Mouse (Mus musculus) stomach, embryonic 14.5 days (tissue): ENCODE measurements around the gene B4galnt3. TPM values are rescaled to one million over a fixed set of nuclear protein-coding genes. Genes with fewer than 3 reads are reported as not detected.

Experiments
- ATAC-seq: fragments of 200-750 bp; cut with Nextera tagmentation; 2 replicates; pipeline ENCODE4 v1.8.0; 2017; ENCODE audit warnings: low read depth, moderate TSS enrichment; ENCODE audit not compliant: insufficient number of reproducible peaks, insufficient read depth, low FRiP score
- H3K27ac ChIP-seq: fragments of 300-500 bp; sonication (generic); 2 replicates; pipeline ENCODE4 v1.5.1; 2014; ENCODE audit warnings: mild to moderate bottlenecking, low read length, moderate library complexity, mixed read lengths
- H3K27me3 ChIP-seq: fragments of 300-500 bp; sonication (generic); 2 replicates; pipeline ENCODE4 v1.6.1; 2014; ENCODE audit warnings: low read length, control low read depth, mixed read lengths; ENCODE audit not compliant: control insufficient read depth, insufficient read depth
- H3K36me3 ChIP-seq: fragments of 300-500 bp; sonication (generic); 2 replicates; pipeline ENCODE4 v1.6.1; 2014; ENCODE audit warnings: mild to moderate bottlenecking, control low read depth, low read length, moderate library complexity, mixed read lengths; ENCODE audit not compliant: control insufficient read depth, insufficient read depth
- H3K4me1 ChIP-seq: fragments of 300-500 bp; sonication (generic); 2 replicates; pipeline ENCODE4 v1.6.1; 2014; ENCODE audit warnings: low read length, control low read depth, mixed read lengths; ENCODE audit not compliant: control insufficient read depth, insufficient read depth
- H3K4me2 ChIP-seq: fragments of 300-500 bp; sonication (generic); replicated peaks from 2 replicates; pipeline ENCODE4 v1.6.1; 2014; ENCODE audit warnings: low read depth, low read length, control low read depth
- H3K4me3 ChIP-seq: fragments of 300-500 bp; sonication (generic); 2 replicates; pipeline ENCODE4 v1.5.1; 2014; ENCODE audit warnings: low read depth, low read length, control low read depth
- H3K9ac ChIP-seq: fragments of 300-500 bp; sonication (generic); replicated peaks from 2 replicates; pipeline ENCODE4 v1.6.1; 2014; ENCODE audit warnings: low read depth, mild to moderate bottlenecking, control low read depth, low read length, moderate library complexity, mixed read lengths
- H3K9me3 ChIP-seq: fragments of 300-500 bp; sonication (generic); 2 replicates; pipeline ENCODE4 v1.6.1; 2016; ENCODE audit warnings: low read depth, low read length, control low read depth; ENCODE audit not compliant: control insufficient read depth
- WGBS: fragments of 180-500 bp; shearing (Covaris S2); extraction: QIAGEN DNeasy Blood & Tissue Kit; methylation state at CpG from one replicate; pipeline ENCODE4 v1.1.7; 2014; 5-methylcytosine and 5-hydroxymethylcytosine counted together
- polyA plus RNA-seq: library from polyadenylated mRNA; unstranded; fragments of >200 nt; fragmentation: Nextera tagmentation; extraction: Ambion mirVana; gene quantifications from 2 replicates; pipeline ENCODE4 v1.2.1, GENCODE M21; 2014

The B4galnt3 gene
- polyA plus RNA-seq, 1 experiment from 2014 or later = 0.09 TPM

- Histone ChIP-seq H3K27ac (no peak overlapping the region), H3K36me3 (no peaks in the 10 kb centered on the region), H3K4me2 (no peak overlapping the region), H3K27me3 (no peaks in the 10 kb centered on the region), H3K9me3 (no peaks in the 10 kb centered on the region), H3K4me1 (peaks cover 4% of the 10 kb centered on the region; the same call in 1 of the 2 replicates), H3K4me3 (no peak overlapping the region), H3K9ac (no peak overlapping the region)
- WGBS = 55% methylated on average over 7 of the region's 7 CpGs
- no peak for ATAC-seq
These were observed 102.8 kb downstream of the B4galnt3 start for GRCm38 (mm10) chr6:120191396-120192170.

- 37% methylated on average over 4 of the region's 4 CpGs for WGBS
- no peaks in the 10 kb centered on the region for H3K36me3 ChIP-seq
- H3K4me1 ChIP-seq = peaks cover 4% of the 10 kb centered on the region; the same call in 1 of the 2 replicates
- H3K4me3 ChIP-seq = no peak overlapping the region
- H3K27me3 ChIP-seq = no peaks in the 10 kb centered on the region
- no peak overlapping the region for H3K9ac ChIP-seq
- H3K9me3 ChIP-seq = no peaks in the 10 kb centered on the region
- H3K27ac ChIP-seq = no peak overlapping the region
- ATAC-seq = no peak
- H3K4me2 ChIP-seq = no peak overlapping the region
These were observed 103.4 kb downstream of the B4galnt3 start for GRCm38 (mm10) chr6:120190912-120191311.

- H3K4me3 ChIP-seq = no peak overlapping the region
- H3K27me3 ChIP-seq = no peaks in the 10 kb centered on the region
- ATAC-seq = no peak
- 90% methylated on average over 4 of the region's 4 CpGs for WGBS
- no peak overlapping the region for H3K9ac ChIP-seq
- no peak overlapping the region for H3K4me2 ChIP-seq
- H3K36me3 ChIP-seq = no peaks in the 10 kb centered on the region
- no peak overlapping the region for H3K27ac ChIP-seq
- no peaks in the 10 kb centered on the region for H3K9me3 ChIP-seq
- peaks cover 4% of the 10 kb centered on the region; the same call in 1 of the 2 replicates for H3K4me1 ChIP-seq
These were observed 104.0 kb downstream of the B4galnt3 start for GRCm38 (mm10) chr6:120190365-120190764.

- Histone ChIP-seq H3K4me3 (no peak overlapping the region), H3K4me1 (peaks cover 4% of the 10 kb centered on the region; the same call in 1 of the 2 replicates), H3K36me3 (no peaks in the 10 kb centered on the region), H3K27me3 (no peaks in the 10 kb centered on the region), H3K4me2 (no peak overlapping the region), H3K27ac (no peak overlapping the region), H3K9me3 (no peaks in the 10 kb centered on the region), H3K9ac (no peak overlapping the region)
- 92% methylated on average over 5 of the region's 5 CpGs for whole genome bisulfite sequencing
- ATAC-seq = no peak
These were observed 105.1 kb downstream of the B4galnt3 start for GRCm38 (mm10) chr6:120189287-120189686.

GRCm38 (mm10) chr6:120188376-120189235 is 105.8 kb downstream of the B4galnt3 start:
- Histone ChIP-seq H3K36me3 (no peaks in the 10 kb centered on the region), H3K9ac (no peak overlapping the region), H3K4me3 (no peak overlapping the region), H3K27ac (no peak overlapping the region), H3K9me3 (no peaks in the 10 kb centered on the region), H3K4me1 (peaks cover 4% of the 10 kb centered on the region; the same call in 1 of the 2 replicates), H3K27me3 (no peaks in the 10 kb centered on the region), H3K4me2 (no peak overlapping the region; the same call in 1 of the 2 replicates)
- WGBS = 31% methylated on average over 24 of the region's 24 CpGs
- no peak for ATAC-seq

GRCm38 (mm10) chr6:120187587-120188176 is 106.7 kb downstream of the B4galnt3 start:
- WGBS = 25% methylated on average over 18 of the region's 18 CpGs
- Histone ChIP-seq H3K27ac (no peak overlapping the region), H3K9me3 (no peaks in the 10 kb centered on the region), H3K36me3 (no peaks in the 10 kb centered on the region), H3K4me1 (peaks cover 4% of the 10 kb centered on the region; the same call in 1 of the 2 replicates), H3K9ac (no peak overlapping the region), H3K4me3 (no peak overlapping the region), H3K4me2 (peak overlapping the region; percentile 15; the same call in 1 of the 2 replicates), H3K27me3 (no peaks in the 10 kb centered on the region)
- ATAC-seq = no peak

- no peak for ATAC-seq
- Histone ChIP-seq H3K27me3 (no peaks in the 10 kb centered on the region), H3K4me3 (no peak overlapping the region), H3K9me3 (no peaks in the 10 kb centered on the region), H3K9ac (no peak overlapping the region), H3K4me1 (no peaks in the 10 kb centered on the region; the same call in 1 of the 2 replicates), H3K36me3 (no peaks in the 10 kb centered on the region), H3K4me2 (no peak overlapping the region), H3K27ac (no peak overlapping the region)
- WGBS = 36% methylated on average over 3 of the region's 3 CpGs
These were observed 107.8 kb downstream of the B4galnt3 start for GRCm38 (mm10) chr6:120186594-120186993.

GRCm38 (mm10) chr6:120185756-120186155 is 108.6 kb downstream of the B4galnt3 start:
- no peak overlapping the region for H3K4me3 ChIP-seq
- H3K9ac ChIP-seq = no peak overlapping the region
- no peaks in the 10 kb centered on the region for H3K9me3 ChIP-seq
- ATAC-seq = no peak
- WGBS = 57% methylated on average over 7 of the region's 7 CpGs
- no peaks in the 10 kb centered on the region; the same call in 1 of the 2 replicates for H3K4me1 ChIP-seq
- H3K27ac ChIP-seq = no peak overlapping the region
- no peak overlapping the region for H3K4me2 ChIP-seq
- no peaks in the 10 kb centered on the region for H3K27me3 ChIP-seq
- H3K36me3 ChIP-seq = no peaks in the 10 kb centered on the region
